Mouse (Mus musculus) embryonic stem cell, embryonic (primary cell): ENCODE results near the gene Supt6.

Source experiments
- CTCF ChIA-PET, 4 experiments: fragments of 300-600 bp in 2 of 4; fragments of 350-600 bp in 2 of 4; sonication (Branson Sonifier 250); formaldehyde crosslinking; loops; one replicate each; lab custom pipeline; 2022; ENCODE audit warnings: inconsistent platforms in 2 of 4; lab: Charles Lee
- POLR2A ChIA-PET, 4 experiments: fragments of 300-600 bp in 2 of 4; fragments of 350-600 bp in 2 of 4; sonication (Branson Sonifier 250); formaldehyde crosslinking; loops; one replicate each; lab custom pipeline; 2022; ENCODE audit warnings: antibody characterized with exemption in 4 of 4, inconsistent platforms in 1 of 4; lab: Charles Lee

The Supt6 gene

GRCm38 (mm10) chr11:78171328-78171727, 74.5 kb downstream of the Supt6 start:
- CTCF ChIA-PET = interaction anchor here (0.6 to 6.5 kb wide), 53 partner anchors 8 to 348 kb away, joined by 3 to 85 read pairs (median 4); partner anchors contain the start of genes Dhrs13 (in 1 of the 4), Eral1 (in 1 of the 4), Fam222b (in 1 of the 4) and Rpl23a (in 1 of the 4)
- POLR2A ChIA-PET = interaction anchor here (0.6 to 19.7 kb wide), 47 partner anchors 5 to 371 kb away, joined by 3 to 461 read pairs (median 4); partner anchors contain the start of genes Rpl23a (in 4 of the 4), Eral1 (in 2 of the 4), Nek8 (in 2 of the 4) and Tlcd1 (in 2 of the 4)

GRCm38 (mm10) chr11:78170306-78170705, 75.5 kb downstream of the Supt6 start:
- ChIA-PET POLR2A (interaction anchor here in 3 of 4 experiments (1.1 to 19.7 kb wide), 10 partner anchors 8 to 186 kb away, joined by 3 to 461 read pairs (median 4); partner anchors contain the start of genes Nek8 (in 2 of the 3), Rpl23a (in 2 of the 3), Tlcd1 (in 2 of the 3) and Eral1 (in 1 of the 3)), CTCF (interaction anchor here in 3 of 4 experiments (0.7 to 6.5 kb wide), 7 partner anchors 11 to 199 kb away, joined by 5 to 85 read pairs (median 12); no protein-coding TSS in a partner anchor)

- ChIA-PET CTCF (interaction anchor here in 3 of 4 experiments (0.5 to 6.5 kb wide), 7 partner anchors 8 to 257 kb away, joined by 3 to 85 read pairs (median 4); partner anchors contain the start of genes Eral1 (in 1 of the 3), Nek8 (in 1 of the 3) and Tlcd1 (in 1 of the 3)), POLR2A (interaction anchor here (0.5 to 19.7 kb wide), 24 partner anchors 9 to 187 kb away, joined by 3 to 461 read pairs (median 4); partner anchors contain the start of genes Nek8 (in 2 of the 4), Rpl23a (in 2 of the 4), Tlcd1 (in 2 of the 4) and Phf12 (in 1 of the 4))
These were observed 77.0 kb downstream of the Supt6 start for GRCm38 (mm10) chr11:78168541-78169468.

GRCm38 (mm10) chr11:78167257-78167959, 78.4 kb downstream of the Supt6 start:
- ChIA-PET POLR2A (interaction anchor here (0.6 to 19.7 kb wide), 46 partner anchors 7 to 543 kb away, joined by 3 to 461 read pairs (median 4); partner anchors contain the start of genes Nek8 (in 3 of the 4), Rpl23a (in 3 of the 4), Tlcd1 (in 3 of the 4) and Eral1 (in 2 of the 4)), CTCF (interaction anchor here in 2 of 4 experiments (0.7 to 6.5 kb wide), 10 partner anchors 8 to 214 kb away, joined by 3 to 85 read pairs (median 3); partner anchors contain the start of genes Nek8 (in 2 of the 2), Tlcd1 (in 2 of the 2), 2610507B11Rik (in 1 of the 2) and Eral1 (in 1 of the 2))

GRCm38 (mm10) chr11:78166640-78167039, 79.1 kb downstream of the Supt6 start:
- POLR2A ChIA-PET = interaction anchor here in 3 of 4 experiments (0.6 to 19.7 kb wide), 59 partner anchors 8 to 542 kb away, joined by 3 to 461 read pairs (median 4); partner anchors contain the start of genes Nek8 (in 3 of the 3), Rpl23a (in 3 of the 3), Tlcd1 (in 3 of the 3) and Eral1 (in 2 of the 3)
- CTCF ChIA-PET = interaction anchor here in 2 of 4 experiments (0.6 to 5.2 kb wide), 11 partner anchors 10 to 213 kb away, joined by 3 to 28 read pairs (median 3); partner anchors contain the start of genes Nek8 (in 2 of the 2), Tlcd1 (in 2 of the 2) and 2610507B11Rik (in 1 of the 2)

- POLR2A ChIA-PET = interaction anchor here in 3 of 4 experiments (0.6 to 19.7 kb wide), 57 partner anchors 8 to 542 kb away, joined by 3 to 461 read pairs (median 4); partner anchors contain the start of genes Nek8 (in 3 of the 3), Rpl23a (in 3 of the 3), Tlcd1 (in 3 of the 3) and Eral1 (in 1 of the 3)
- CTCF ChIA-PET = interaction anchor here in 2 of 4 experiments (0.6 to 5.2 kb wide), 9 partner anchors 10 to 192 kb away, joined by 3 to 28 read pairs (median 3); partner anchors contain the start of genes Nek8 (in 2 of the 2), Tlcd1 (in 2 of the 2) and 2610507B11Rik (in 1 of the 2)
These were observed 79.6 kb downstream of the Supt6 start for GRCm38 (mm10) chr11:78166161-78166560.

GRCm38 (mm10) chr11:78165761-78166109, 80.1 kb downstream of the Supt6 start:
- ChIA-PET CTCF (interaction anchor here in 1 of 4 experiments (1.0 to 5.2 kb wide), 3 partner anchors 11 to 184 kb away, joined by 3 to 28 read pairs (median 4); partner anchors contain the start of genes Nek8 and Tlcd1), POLR2A (interaction anchor here in 3 of 4 experiments (0.6 to 19.7 kb wide), 43 partner anchors 8 to 335 kb away, joined by 3 to 461 read pairs (median 4); partner anchors contain the start of genes Rpl23a (in 3 of the 3), Nek8 (in 2 of the 3), Tlcd1 (in 2 of the 3) and Eral1 (in 1 of the 3))

GRCm38 (mm10) chr11:78164924-78165760, 80.6 kb downstream of the Supt6 start, which contains the start of gene Traf4:
Gene Traf4, minus strand, starts transcription at chr11:78165589.
- POLR2A ChIA-PET = interaction anchor here in 3 of 4 experiments (0.6 to 19.7 kb wide), 25 partner anchors 12 to 261 kb away, joined by 3 to 461 read pairs (median 5); partner anchors contain the start of genes Rpl23a (in 3 of the 3), Nek8 (in 2 of the 3), Phf12 (in 2 of the 3) and Tlcd1 (in 2 of the 3)
- CTCF ChIA-PET = interaction anchor here in 1 of 4 experiments (1.5 to 5.2 kb wide), 2 partner anchors 12 to 184 kb away, joined by 4 to 28 read pairs; partner anchors contain the start of genes Nek8 and Tlcd1

GRCm38 (mm10) chr11:78164604-78164923, 81.2 kb downstream of the Supt6 start:
- ChIA-PET POLR2A (interaction anchor here in 3 of 4 experiments (0.9 to 19.7 kb wide), 15 partner anchors 11 to 260 kb away, joined by 3 to 461 read pairs (median 5); partner anchors contain the start of genes Nek8 (in 2 of the 3), Rpl23a (in 2 of the 3), Tlcd1 (in 2 of the 3) and Eral1 (in 1 of the 3)), CTCF (interaction anchor here in 3 of 4 experiments (0.7 to 5.2 kb wide), 6 partner anchors 8 to 427 kb away, joined by 3 to 28 read pairs (median 5); partner anchors contain the start of genes Nek8 (in 1 of the 3) and Tlcd1 (in 1 of the 3))

- POLR2A ChIA-PET = interaction anchor here (0.6 to 19.7 kb wide), 40 partner anchors 8 to 476 kb away, joined by 3 to 461 read pairs (median 4); partner anchors contain the start of genes Nek8 (in 3 of the 4), Tlcd1 (in 3 of the 4), Rpl23a (in 2 of the 4) and Eral1 (in 1 of the 4)
These were observed 81.8 kb downstream of the Supt6 start for GRCm38 (mm10) chr11:78163681-78164603.

GRCm38 (mm10) chr11:78163045-78163444, 82.7 kb downstream of the Supt6 start:
- POLR2A ChIA-PET = interaction anchor here in 3 of 4 experiments (0.6 to 19.7 kb wide), 33 partner anchors 8 to 424 kb away, joined by 3 to 461 read pairs (median 4); partner anchors contain the start of genes Nek8 (in 3 of the 3), Tlcd1 (in 3 of the 3), Rpl23a (in 2 of the 3) and Eral1 (in 1 of the 3)

More at GRCm38 (mm10) chr11:78163681-78164603, 81.8 kb downstream of the Supt6 start:
- CTCF ChIA-PET = interaction anchor here (0.6 to 5.2 kb wide), 16 partner anchors 8 to 426 kb away, joined by 3 to 28 read pairs (median 4); partner anchors contain the start of genes Dhrs13 (in 1 of the 4), Nek8 (in 1 of the 4), Rpl23a (in 1 of the 4) and Tlcd1 (in 1 of the 4)

GRCm38 (mm10) chr11:78162504-78162903, 83.3 kb downstream of the Supt6 start:
- ChIA-PET CTCF (interaction anchor here in 3 of 4 experiments (1.1 to 5.6 kb wide), 5 partner anchors 8 to 178 kb away, joined by 3 to 85 read pairs (median 5); partner anchors contain the start of gene Dhrs13 (in 1 of the 3)), POLR2A (interaction anchor here in 3 of 4 experiments (1.2 to 19.7 kb wide), 12 partner anchors 9 to 178 kb away, joined by 3 to 461 read pairs (median 4); partner anchors contain the start of genes Rpl23a (in 3 of the 3), Nek8 (in 2 of the 3), Tlcd1 (in 2 of the 3) and Fam222b (in 1 of the 3))

More at GRCm38 (mm10) chr11:78163045-78163444, 82.7 kb downstream of the Supt6 start:
- CTCF ChIA-PET = interaction anchor here (0.6 to 2.1 kb wide), 12 partner anchors 9 to 236 kb away, joined by 3 to 15 read pairs (median 4); partner anchors contain the start of genes Dhrs13 (in 1 of the 4) and Rpl23a (in 1 of the 4)

GRCm38 (mm10) chr11:78161968-78162367, 83.8 kb downstream of the Supt6 start:
- ChIA-PET POLR2A (interaction anchor here (0.7 to 19.7 kb wide), 12 partner anchors 9 to 178 kb away, joined by 3 to 461 read pairs (median 4); partner anchors contain the start of genes Rpl23a (in 3 of the 4), Nek8 (in 2 of the 4), Tlcd1 (in 2 of the 4) and Eral1 (in 1 of the 4)), CTCF (interaction anchor here in 2 of 4 experiments (1.0 to 5.6 kb wide), 3 partner anchors 9 to 16 kb away, joined by 3 to 85 read pairs (median 4); no protein-coding TSS in a partner anchor)
